Mouse (Mus musculus) midbrain, embryonic 14.5 days (tissue): Measurements from ENCODE around the gene Gna12. TPM values are rescaled to one million over a fixed set of nuclear protein-coding genes. Genes with fewer than 3 reads are reported as not detected.

Source experiments
- ATAC-seq: fragments of 200-750 bp; cut with Nextera tagmentation; 2 replicates; pipeline ENCODE4 v1.8.0; 2017; ENCODE audit warnings: moderate number of reproducible peaks, moderate library complexity; ENCODE audit not compliant: low FRiP score, low TSS enrichment
- DNase-seq: peaks from one replicate; pipeline ENCODE4 v3.0.0-alpha.2; 2015
- H3K27ac ChIP-seq: fragments of 300-500 bp; sonication (generic); replicated peaks from 2 replicates; pipeline ENCODE4 v1.5.1; 2014; ENCODE audit warnings: mild to moderate bottlenecking, low read depth, low read length, moderate library complexity
- H3K27me3 ChIP-seq: fragments of 300-500 bp; sonication (generic); 2 replicates; pipeline ENCODE4 v1.6.1; 2014; ENCODE audit warnings: low read length, control low read depth, mixed read lengths; ENCODE audit not compliant: control insufficient read depth, insufficient read depth
- H3K36me3 ChIP-seq: fragments of 300-500 bp; sonication (generic); 2 replicates; pipeline ENCODE4 v1.6.1; 2014; ENCODE audit warnings: low read length, control low read depth; ENCODE audit not compliant: control insufficient read depth, insufficient read depth
- H3K4me1 ChIP-seq: fragments of 300-500 bp; sonication (generic); 2 replicates; pipeline ENCODE4 v1.6.1; 2014; ENCODE audit warnings: mild to moderate bottlenecking, antibody characterized with exemption, low read length, control low read depth; ENCODE audit not compliant: control insufficient read depth, insufficient read depth
- H3K4me2 ChIP-seq: fragments of 300-500 bp; sonication (generic); 2 replicates; pipeline ENCODE4 v1.6.1; 2014; ENCODE audit warnings: mild to moderate bottlenecking, low read length, moderate library complexity
- H3K4me3 ChIP-seq: fragments of 300-500 bp; sonication (generic); replicated peaks from 2 replicates; pipeline ENCODE4 v1.5.1; 2014; ENCODE audit warnings: low read depth, low read length
- H3K9ac ChIP-seq: fragments of 300-500 bp; sonication (generic); replicated peaks from 2 replicates; pipeline ENCODE4 v1.6.1; 2014; ENCODE audit warnings: mild to moderate bottlenecking, low read length, moderate library complexity
- H3K9me3 ChIP-seq: fragments of 300-500 bp; sonication (generic); 2 replicates; pipeline ENCODE4 v1.6.1; 2016; ENCODE audit warnings: low read length, control low read depth, mixed read lengths; ENCODE audit not compliant: control insufficient read depth
- WGBS: fragments of 180-500 bp; shearing (Covaris S2); extraction: QIAGEN DNeasy Blood & Tissue Kit; methylation state at CpG from one replicate; pipeline ENCODE4 v1.1.7; 2014; 5-methylcytosine and 5-hydroxymethylcytosine counted together
- polyA plus RNA-seq: library from polyadenylated mRNA; unstranded; fragments of >200 nt; fragmentation: Nextera tagmentation; extraction: Ambion mirVana; gene quantifications from 2 replicates; pipeline ENCODE4 v1.2.1, GENCODE M21; 2014

Gna12 gene
- polyA plus RNA-seq, 1 experiment from 2014 or later = 21.6 TPM

DNA sequence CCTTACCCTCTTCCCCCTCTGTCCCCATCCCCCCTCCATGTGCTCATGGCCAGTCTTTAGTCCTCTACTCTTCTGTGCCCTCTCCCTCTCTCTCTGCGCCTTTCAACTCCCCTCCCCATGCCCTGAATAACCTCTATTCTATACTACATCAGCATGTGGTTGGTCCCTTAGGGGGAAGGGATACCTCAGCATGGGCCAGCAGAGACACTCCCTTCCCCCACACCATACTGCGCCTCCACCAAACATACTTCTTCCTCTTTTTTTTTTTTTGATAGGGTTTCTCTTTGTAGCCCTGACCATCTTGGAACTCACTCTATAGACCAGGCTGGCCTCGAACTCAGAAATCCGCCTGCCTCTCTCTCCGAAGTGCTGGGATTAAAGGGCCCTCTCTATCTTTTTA, 15.8 kb downstream of the Gna12 start:
- ATAC-seq = no peak
- H3K27me3 ChIP-seq = no peaks in the 10 kb centered on the region
- 61% methylated on average over 5 of the region's 5 CpGs for WGBS
- H3K9ac ChIP-seq = no peak overlapping the region
- no peak for DNase-seq
- peaks cover 38% of the 10 kb centered on the region for H3K4me1 ChIP-seq
- H3K4me2 ChIP-seq = no peak overlapping the region
- H3K36me3 ChIP-seq = no peaks in the 10 kb centered on the region
- H3K27ac ChIP-seq = no peak overlapping the region
- no peak overlapping the region for H3K4me3 ChIP-seq
- H3K9me3 ChIP-seq = no peaks in the 10 kb centered on the region

DNA sequence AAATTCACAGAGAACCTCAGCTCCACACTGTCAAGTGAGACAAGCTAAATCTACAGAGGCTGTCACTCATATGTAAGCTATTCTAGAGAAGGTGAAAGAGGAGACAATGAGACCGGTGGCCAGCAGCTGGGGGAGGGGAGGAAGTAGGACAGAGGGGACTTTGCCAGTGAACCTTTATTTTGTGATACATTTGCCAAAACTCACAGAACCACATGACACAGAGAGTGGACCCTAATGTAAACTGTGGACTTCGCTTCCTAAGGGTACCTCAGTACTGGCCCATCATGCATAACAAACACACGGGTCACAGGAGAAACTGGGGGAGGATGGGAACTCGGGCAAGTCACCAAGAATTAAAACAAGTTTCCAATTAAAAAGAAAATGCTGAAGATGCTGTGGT, 17.5 kb downstream of the Gna12 start:
- Histone ChIP-seq H3K27ac (no peak overlapping the region), H3K4me1 (peaks cover 36% of the 10 kb centered on the region), H3K4me3 (no peak overlapping the region), H3K4me2 (no peak overlapping the region), H3K27me3 (no peaks in the 10 kb centered on the region), H3K9ac (no peak overlapping the region), H3K9me3 (no peaks in the 10 kb centered on the region), H3K36me3 (no peaks in the 10 kb centered on the region)
- DNase-seq (no peak), ATAC-seq (no peak)
- 42% methylated on average over 4 of the region's 4 CpGs for WGBS

DNA sequence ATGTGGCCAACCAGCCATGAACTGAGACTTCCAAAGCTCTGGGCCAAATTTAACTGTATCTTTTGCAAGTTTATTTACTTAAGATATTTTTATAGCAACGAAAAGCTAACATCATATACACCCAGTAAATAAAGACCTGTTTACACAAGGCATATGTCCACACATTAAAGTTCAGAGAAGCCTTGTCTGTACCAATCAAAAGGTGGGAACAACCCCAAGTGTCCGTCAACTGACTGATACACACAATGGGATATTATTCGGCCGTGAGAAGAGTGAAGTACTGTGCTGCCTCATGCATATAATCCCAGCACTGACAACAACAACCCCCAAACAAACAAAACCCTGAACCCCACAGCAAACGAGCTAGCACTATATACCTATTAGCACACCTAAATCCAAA, 18.2 kb downstream of the Gna12 start:
- no peaks in the 10 kb centered on the region for H3K9me3 ChIP-seq
- 63% methylated on average over 5 of the region's 5 CpGs for WGBS
- H3K4me1 ChIP-seq = peaks cover 36% of the 10 kb centered on the region
- no peak overlapping the region for H3K9ac ChIP-seq
- H3K27ac ChIP-seq = no peak overlapping the region; the same call in 1 of the 2 replicates
- H3K36me3 ChIP-seq = no peaks in the 10 kb centered on the region
- H3K4me2 ChIP-seq = no peak overlapping the region
- no peak overlapping the region for H3K4me3 ChIP-seq
- no peaks in the 10 kb centered on the region for H3K27me3 ChIP-seq
- DNase-seq (no peak), ATAC-seq (no peak)

DNA sequence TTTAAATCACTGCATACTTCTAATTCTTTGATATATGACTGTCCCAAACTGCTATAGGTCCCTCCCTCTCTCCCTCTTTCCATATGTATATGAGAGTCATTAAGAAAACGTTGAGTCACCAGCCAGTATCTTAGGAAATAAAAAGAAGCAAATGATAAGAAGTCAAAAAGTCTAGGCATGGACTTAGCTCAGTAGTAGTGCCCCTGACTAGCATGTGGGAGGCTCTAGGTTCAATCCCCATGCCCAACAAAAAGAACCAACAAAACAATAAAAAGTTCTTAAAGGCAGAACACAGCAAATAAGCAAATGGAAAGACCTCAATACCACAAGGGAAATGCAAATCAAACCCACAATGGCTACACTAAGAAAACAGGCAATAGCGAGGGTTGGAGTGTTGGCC, 18.8 kb downstream of the Gna12 start:
- no peaks in the 10 kb centered on the region for H3K27me3 ChIP-seq
- peaks cover 36% of the 10 kb centered on the region for H3K4me1 ChIP-seq
- H3K4me3 ChIP-seq = no peak overlapping the region
- 58% methylated on average over 2 of the region's 2 CpGs for WGBS
- ATAC-seq (no peak), DNase-seq (no peak)
- no peak overlapping the region for H3K4me2 ChIP-seq
- H3K9ac ChIP-seq = no peak overlapping the region
- H3K27ac ChIP-seq = no peak overlapping the region
- no peaks in the 10 kb centered on the region for H3K9me3 ChIP-seq
- no peaks in the 10 kb centered on the region for H3K36me3 ChIP-seq

DNA sequence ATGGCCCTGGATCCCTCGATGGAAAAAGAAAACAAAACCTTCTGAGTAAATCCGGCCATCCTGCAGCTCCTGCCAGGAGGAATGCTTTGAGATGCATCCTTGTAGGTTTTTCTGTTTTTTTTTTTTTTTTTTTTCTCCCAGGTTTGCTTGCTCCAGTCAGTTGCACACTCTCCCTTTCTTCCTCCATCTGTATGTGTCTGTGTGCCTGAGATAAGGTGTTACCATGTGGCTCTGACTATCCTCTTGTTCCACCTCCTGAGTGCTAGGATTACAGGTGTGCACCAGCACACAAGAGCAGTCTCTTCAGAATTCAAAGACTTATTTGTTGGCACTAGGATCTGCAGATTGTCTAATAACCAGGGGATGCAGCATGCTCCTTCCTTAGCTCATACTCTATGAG, 23.3 kb downstream of the Gna12 start:
- no peaks in the 10 kb centered on the region for H3K36me3 ChIP-seq
- no peak overlapping the region for H3K4me2 ChIP-seq
- H3K9me3 ChIP-seq = no peaks in the 10 kb centered on the region
- H3K27me3 ChIP-seq = no peaks in the 10 kb centered on the region
- DNase-seq (no peak), ATAC-seq (no peak)
- 0 out of 2 replicates have a peak overlapping the region, but pooled peaks have one; percentile 26 for H3K27ac ChIP-seq
- peaks cover 8% of the 10 kb centered on the region for H3K4me1 ChIP-seq
- no peak overlapping the region for H3K4me3 ChIP-seq
- H3K9ac ChIP-seq = no peak overlapping the region
- whole genome bisulfite sequencing = 49% methylated on average over 2 of the region's 2 CpGs

DNA sequence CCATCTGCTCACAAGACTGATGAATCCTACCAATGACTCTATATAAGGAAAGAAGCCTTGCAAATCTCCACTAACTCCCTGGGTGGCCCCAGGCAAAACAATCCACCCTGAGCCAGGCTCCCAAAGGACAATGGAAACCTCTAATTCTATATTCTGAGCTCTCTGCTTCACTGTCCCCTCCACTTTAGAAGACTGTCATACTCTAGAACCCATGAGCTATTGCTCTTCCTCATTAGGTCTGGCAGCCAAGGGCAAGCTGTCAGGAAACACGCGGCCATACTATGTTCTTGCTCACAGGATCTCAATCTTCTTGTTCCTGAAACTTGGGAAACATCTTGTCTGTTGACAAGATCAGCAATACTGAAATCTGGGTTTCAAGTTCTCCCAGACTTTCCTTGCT, 24.0 kb downstream of the Gna12 start:
- peaks cover 4% of the 10 kb centered on the region; the same call in 1 of the 2 replicates for H3K4me1 ChIP-seq
- DNase-seq (no peak), ATAC-seq (no peak)
- no peak overlapping the region for H3K4me3 ChIP-seq
- 89% methylated on average over 2 of the region's 2 CpGs for WGBS
- H3K9me3 ChIP-seq = no peaks in the 10 kb centered on the region
- H3K36me3 ChIP-seq = no peaks in the 10 kb centered on the region
- no peak overlapping the region for H3K4me2 ChIP-seq
- no peak overlapping the region for H3K27ac ChIP-seq
- H3K27me3 ChIP-seq = no peaks in the 10 kb centered on the region
- no peak overlapping the region for H3K9ac ChIP-seq

DNA sequence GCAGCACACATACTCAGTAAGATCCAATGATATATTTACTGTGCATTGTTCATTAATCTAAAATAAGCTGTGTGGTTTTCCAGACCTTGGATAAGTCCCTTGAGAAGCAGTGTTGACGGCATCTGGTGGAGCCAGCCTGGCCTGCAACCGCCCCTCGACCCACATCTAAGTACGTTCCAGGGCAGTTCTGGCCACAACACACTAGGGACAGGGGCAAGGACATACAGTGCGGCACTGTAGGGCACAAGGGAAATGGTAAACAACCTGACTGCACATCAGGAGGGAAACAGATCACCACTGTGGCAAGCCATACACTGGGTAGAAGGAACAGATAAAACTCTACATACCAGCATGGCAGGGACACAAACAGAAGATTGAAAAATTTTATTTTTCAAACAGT, 28.4 kb downstream of the Gna12 start:
- ATAC-seq (no peak), DNase-seq (no peak)
- Histone ChIP-seq H3K27ac (no peak overlapping the region), H3K27me3 (no peaks in the 10 kb centered on the region), H3K4me3 (no peak overlapping the region), H3K9me3 (no peaks in the 10 kb centered on the region), H3K9ac (no peak overlapping the region), H3K36me3 (no peaks in the 10 kb centered on the region), H3K4me2 (no peak overlapping the region), H3K4me1 (no peaks in the 10 kb centered on the region)
- 80% methylated on average over 5 of the region's 5 CpGs for WGBS

DNA sequence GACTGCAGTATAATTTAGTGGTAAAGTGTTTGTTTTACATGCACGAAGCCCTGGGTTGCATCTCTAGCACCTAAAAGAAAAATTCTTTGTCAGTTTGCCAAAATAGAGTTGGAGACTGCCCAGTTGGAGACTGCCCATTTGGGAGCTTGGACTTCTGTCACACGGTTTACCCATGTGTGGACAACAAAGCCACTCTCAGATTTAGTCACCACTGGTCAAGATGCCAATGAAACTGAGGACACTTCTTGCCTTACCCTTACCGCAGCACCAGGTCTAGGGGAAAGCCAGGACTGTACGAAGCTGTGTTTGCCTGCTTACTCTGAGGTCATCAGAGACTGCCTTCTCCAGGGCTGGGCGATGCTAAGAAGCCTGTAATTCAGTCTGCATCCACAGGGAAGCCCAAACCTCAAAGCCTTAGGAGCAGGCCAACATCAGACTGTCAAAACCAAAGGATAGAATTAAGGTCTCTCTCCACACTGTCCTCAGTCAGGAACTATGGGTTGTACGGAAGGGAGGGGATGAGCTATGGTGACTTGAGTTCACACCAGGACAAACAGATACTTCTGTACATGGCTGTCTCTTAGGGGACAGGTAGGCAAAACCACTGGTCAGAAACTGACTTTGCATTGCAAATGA, 29.8 kb downstream of the Gna12 start:
- no peak for ATAC-seq
- H3K36me3 ChIP-seq = no peaks in the 10 kb centered on the region
- DNase-seq = no peak
- H3K4me3 ChIP-seq = no peak overlapping the region
- no peaks in the 10 kb centered on the region for H3K4me1 ChIP-seq
- no peaks in the 10 kb centered on the region for H3K27me3 ChIP-seq
- WGBS = 89% methylated on average over 6 of the region's 6 CpGs
- no peak overlapping the region for H3K27ac ChIP-seq
- H3K9me3 ChIP-seq = no peaks in the 10 kb centered on the region
- no peak overlapping the region for H3K9ac ChIP-seq
- H3K4me2 ChIP-seq = no peak overlapping the region

DNA sequence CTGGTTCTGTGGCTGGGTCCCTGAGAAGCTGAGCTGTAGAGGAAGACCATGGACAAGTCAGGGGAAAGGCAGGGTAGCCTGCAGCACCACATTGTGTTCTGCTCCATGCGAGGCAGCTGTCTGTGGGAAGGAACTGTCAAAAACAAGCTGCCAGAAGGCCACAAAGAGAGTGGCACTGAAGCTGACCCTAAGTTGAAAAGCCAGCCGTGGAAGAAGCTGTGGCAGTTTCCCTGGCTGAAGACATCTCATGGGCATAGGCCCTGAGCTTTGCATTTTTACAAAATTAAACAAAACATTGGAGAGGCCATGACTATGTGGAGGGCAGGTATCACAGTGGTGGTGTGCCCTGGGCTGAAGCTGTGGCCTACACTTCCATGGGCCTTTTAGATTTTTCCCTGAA, 31.0 kb downstream of the Gna12 start:
- Histone ChIP-seq H3K36me3 (no peaks in the 10 kb centered on the region), H3K4me1 (no peaks in the 10 kb centered on the region), H3K27ac (no peak overlapping the region), H3K4me2 (no peak overlapping the region), H3K9me3 (no peaks in the 10 kb centered on the region), H3K27me3 (no peaks in the 10 kb centered on the region), H3K4me3 (no peak overlapping the region), H3K9ac (no peak overlapping the region)
- 34% methylated on average over 2 of the region's 2 CpGs for WGBS
- ATAC-seq (no peak), DNase-seq (no peak)
